Mouse (Mus musculus): ENCODE results near the gene Glod5.

Gene Glod5

GRCm38 (mm10) chrX:7967596-7968201, 50.6 kb downstream of the Glod5 start:
- no peak for DNase-seq

GRCm38 (mm10) chrX:7966161-7966560, 52.1 kb downstream of the Glod5 start:
- no peak for DNase-seq

DNA sequence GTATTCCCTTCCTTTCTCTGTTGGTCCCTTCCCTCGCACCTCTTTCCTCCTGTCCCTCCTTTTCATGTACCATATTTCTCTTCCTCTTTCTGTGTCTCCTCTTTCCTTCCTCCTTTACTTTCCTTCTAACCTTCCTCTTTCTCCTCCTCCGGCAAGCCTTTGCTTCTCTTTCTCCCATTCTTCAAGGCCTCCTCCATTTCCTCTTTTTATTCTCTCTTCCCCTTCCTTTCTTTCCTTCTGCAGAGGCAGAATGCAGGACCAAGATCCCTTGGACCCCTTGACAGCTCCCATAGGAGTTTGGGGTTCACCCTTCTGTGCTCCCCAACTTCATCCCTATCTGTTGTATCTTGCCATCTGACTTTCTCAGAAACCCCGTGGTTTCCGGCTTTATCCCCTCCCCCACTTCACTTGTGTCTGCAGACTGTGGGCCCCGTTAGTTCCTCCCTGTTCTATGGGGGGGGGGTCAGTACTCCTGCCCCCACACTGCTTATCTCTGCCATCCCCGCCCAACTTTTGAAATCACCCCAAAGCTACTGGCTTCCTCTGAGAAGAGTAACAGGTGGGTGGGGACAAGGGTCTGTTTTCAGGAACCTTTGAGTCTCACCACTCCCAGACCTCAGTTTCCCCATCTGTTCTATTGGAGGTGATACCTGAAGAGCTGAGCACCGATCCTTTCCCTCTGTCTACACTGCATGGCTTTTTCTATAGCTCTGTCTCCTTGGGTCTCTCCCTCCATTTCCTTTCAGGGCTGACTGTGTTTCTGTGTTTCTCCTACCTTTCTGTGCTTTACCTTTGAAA, 54.3 kb downstream of the Glod5 start:
- DNase-seq = no peak

- DNase-seq = no peak
Measured at GRCm38 (mm10) chrX:7958868-7959267, 59.4 kb downstream of the Glod5 start.

Data from cerebellum, postnatal 14 days (tissue).